Mouse (Mus musculus): Measurements from ENCODE around the gene Ccdc146.
A peak's percentile ranks its signal among the peaks of the same experiment; 100 is the strongest.

The Ccdc146 gene

GRCm38 (mm10) chr5:21263202-21264055 is 161.0 kb downstream of the Ccdc146 start:
- DNase-seq (ENCODE audit: extremely low spot score) = peak; percentile 39

GRCm38 (mm10) chr5:21261202-21261844 is 163.2 kb downstream of the Ccdc146 start:
- DNase-seq (ENCODE audit: extremely low spot score) = no peak

- no peak for DNase-seq (ENCODE audit: extremely low spot score)
Measured at GRCm38 (mm10) chr5:21260746-21261145, 163.7 kb downstream of the Ccdc146 start.

- no peak for DNase-seq (ENCODE audit: extremely low spot score)
Measured at GRCm38 (mm10) chr5:21257806-21258205, 166.7 kb downstream of the Ccdc146 start.

- DNase-seq (ENCODE audit: extremely low spot score) = no peak
Measured at GRCm38 (mm10) chr5:21257126-21257525, 167.4 kb downstream of the Ccdc146 start.

GRCm38 (mm10) chr5:21255551-21256132 is 168.8 kb downstream of the Ccdc146 start:
- DNase-seq (ENCODE audit: extremely low spot score) = no peak

- no peak for DNase-seq (ENCODE audit: extremely low spot score)
Measured at GRCm38 (mm10) chr5:21254731-21255525, 169.5 kb downstream of the Ccdc146 start.

GRCm38 (mm10) chr5:21248834-21249233 is 175.6 kb downstream of the Ccdc146 start:
- DNase-seq (ENCODE audit: extremely low spot score) = no peak

- no peak for DNase-seq (ENCODE audit: extremely low spot score)
Measured at GRCm38 (mm10) chr5:21247916-21248315, 176.6 kb downstream of the Ccdc146 start.

GRCm38 (mm10) chr5:21246794-21247193 is 177.7 kb downstream of the Ccdc146 start:
- no peak for DNase-seq (ENCODE audit: extremely low spot score)

GRCm38 (mm10) chr5:21245241-21245640 is 179.2 kb downstream of the Ccdc146 start:
- no peak for DNase-seq (ENCODE audit: extremely low spot score)

GRCm38 (mm10) chr5:21244575-21244974 is 179.9 kb downstream of the Ccdc146 start:
- no peak for DNase-seq (ENCODE audit: extremely low spot score)

All from embryo, embryonic 9.5 days (tissue).